Comparison of ENCODE assay signal across 8 mouse cellular contexts in the genomic region with DNA sequence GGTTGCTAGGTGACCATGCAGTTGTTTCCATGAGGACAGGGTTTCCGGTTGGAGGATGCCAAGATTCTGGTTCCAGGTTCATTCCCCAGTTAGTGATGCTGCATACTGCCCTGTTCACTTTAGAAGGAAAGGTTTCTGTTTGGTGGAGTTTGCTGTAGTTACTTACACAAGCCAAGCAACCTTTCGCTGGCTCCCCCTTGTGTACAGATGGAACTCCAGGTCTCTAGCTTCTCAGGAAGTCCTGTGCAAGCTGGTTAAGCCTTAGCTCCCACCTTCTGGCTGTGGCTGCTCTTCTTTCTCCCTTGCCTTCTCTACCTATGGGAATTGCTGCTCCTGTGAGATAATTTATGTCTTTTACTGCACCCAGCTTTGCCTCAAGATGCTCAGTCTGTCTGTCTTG. TPM values are rescaled to one million over a fixed set of nuclear protein-coding genes. Genes with fewer than 3 reads are reported as not detected.
DNase-seq lines count a peak whose midpoint lies in the region.

No protein-coding gene starts in this region.

- peak; percentile 23 to 41 for DNase-seq in heart, postnatal 10 days
- DNase-seq in heart, adult 11 months, result no peak
- peak; percentile 22 for DNase-seq in right cerebral cortex, postnatal 14 days
- no peak for DNase-seq in right cerebral cortex, postnatal 4 days
- DNase-seq in embryo, embryonic 11 days, result peak; percentile 62
- peak; percentile 47 for DNase-seq in mesoderm, embryonic 11.5 days (ENCODE audit: low read depth, low spot score)
- DNase-seq in neural tube, embryonic 10.5 days (ENCODE audit: extremely low spot score, low spot score), result no peak
- no peak for DNase-seq in cerebellum, adult 8-10 months

- intact Hi-C loops in heart, postnatal 10 days (cut with DNase I), result loop anchor here (5.0 kb wide), 1 partner anchor 259 kb away; no protein-coding TSS in a partner anchor

RNA-seq across cellular contexts. Expression of a gene that starts 52.5 kb away (rescaled TPM):
- total RNA-seq in heart, postnatal 10 days (2021), result 1 to 10 TPM; 1.9 to 2.0 TPM

Comparison
In these comparisons a context has a peak if more than half of its experiments do, and no peak if none do; other contexts are left out.
1. DNase-seq: peak in heart, postnatal 10 days (2 of 2), right cerebral cortex, postnatal 14 days (single experiment), embryo, embryonic 11 days (single experiment) and mesoderm, embryonic 11.5 days (single experiment); none in heart, adult 11 months (single experiment), right cerebral cortex, postnatal 4 days (single experiment), neural tube, embryonic 10.5 days (single experiment) and cerebellum, adult 8-10 months (single experiment).